Mouse (Mus musculus): ENCODE measurements around the gene 9430038I01Rik. TPM values are rescaled to one million over a fixed set of nuclear protein-coding genes. Genes with fewer than 3 reads are reported as not detected.

9430038I01Rik gene
- polyA plus RNA-seq, 1 experiment from 2014 or later, result 24.9 TPM

DNA sequence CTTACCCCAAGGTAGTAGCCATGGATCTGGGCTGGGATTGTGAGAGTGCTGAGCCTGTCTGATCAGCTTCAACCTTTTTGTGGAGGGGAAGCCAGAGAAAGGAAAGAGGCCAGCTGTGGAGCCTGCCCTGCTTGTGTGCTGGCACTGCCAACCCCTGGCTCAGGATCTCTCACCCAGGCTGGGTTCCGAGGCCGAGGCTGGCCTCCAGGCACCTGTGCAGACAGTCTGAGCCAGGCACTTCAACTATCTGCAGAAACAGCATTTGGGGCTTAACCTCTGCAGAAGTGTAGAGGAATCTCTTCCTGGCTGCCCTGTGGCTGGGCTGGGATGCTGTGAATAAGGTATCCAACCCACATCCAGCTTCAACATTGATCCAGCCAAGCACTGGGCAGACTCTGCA lies 76.6 kb downstream of the 9430038I01Rik start:
- Histone ChIP-seq H3K4me1 (peaks cover 6% of the 10 kb centered on the region), H3K4me3 (no peak overlapping the region), H3K36me3 (no peaks in the 10 kb centered on the region), H3K27ac (no peak overlapping the region), H3K9me3 (replicated peaks) (no peaks in the 10 kb centered on the region), H3K27me3 (ENCODE audit: low read depth, poor library complexity, severe bottlenecking) (peaks cover 37% of the 10 kb centered on the region)
- 84% methylated on average over 2 of the region's 2 CpGs for WGBS
- no peak for DNase-seq (ENCODE audit: low spot score)

Other genes with a start within 250 kb of the 9430038I01Rik start
- 3.1 and 6.3 TPM in 2 replicates for gene Ebf3, start 96.3 kb downstream of the 9430038I01Rik start, polyA plus RNA-seq (2016; fragmentation: Nextera tagmentation; extraction: Ambion mirVana)
- 286 and 318 TPM in 2 replicates for gene Glrx3, start 26.9 kb upstream of the 9430038I01Rik start, polyA plus RNA-seq (2016; fragmentation: Nextera tagmentation; extraction: Ambion mirVana)